Mouse (Mus musculus): Measurements from ENCODE around the gene Rbfox2.
A peak's percentile ranks its signal among the peaks of the same experiment; 100 is the strongest.

DNA sequence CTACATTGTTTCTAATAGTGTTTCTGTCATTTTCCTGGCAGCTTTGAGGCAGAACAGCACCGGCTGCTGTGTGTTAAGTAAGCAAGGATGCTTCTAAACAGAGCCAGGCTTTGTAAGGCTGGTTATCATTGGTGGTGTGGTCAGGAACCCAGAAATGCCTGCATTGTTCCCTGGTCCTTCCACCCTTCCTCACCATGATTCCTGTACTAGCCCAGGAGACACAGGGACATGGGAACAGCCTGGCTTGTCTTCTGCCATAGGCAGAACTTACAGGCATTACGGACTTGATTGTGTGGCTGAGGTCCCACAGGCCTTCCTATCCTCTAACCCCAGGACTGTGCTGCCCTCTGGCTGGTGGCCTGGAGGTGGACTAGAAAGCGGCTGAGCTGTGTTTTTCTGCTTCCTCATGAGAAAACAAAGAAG is 238.4 kb downstream of the Rbfox2 start:
- TF ChIP-seq CTCF (IDR thresholded peaks at IDR 0.05; ENCODE audit: low read depth), result peak; percentile 68
- TF ChIP-seq EP300 (optimal IDR thresholded peaks at IDR 0.05), result no peak
